In the genomic region with DNA sequence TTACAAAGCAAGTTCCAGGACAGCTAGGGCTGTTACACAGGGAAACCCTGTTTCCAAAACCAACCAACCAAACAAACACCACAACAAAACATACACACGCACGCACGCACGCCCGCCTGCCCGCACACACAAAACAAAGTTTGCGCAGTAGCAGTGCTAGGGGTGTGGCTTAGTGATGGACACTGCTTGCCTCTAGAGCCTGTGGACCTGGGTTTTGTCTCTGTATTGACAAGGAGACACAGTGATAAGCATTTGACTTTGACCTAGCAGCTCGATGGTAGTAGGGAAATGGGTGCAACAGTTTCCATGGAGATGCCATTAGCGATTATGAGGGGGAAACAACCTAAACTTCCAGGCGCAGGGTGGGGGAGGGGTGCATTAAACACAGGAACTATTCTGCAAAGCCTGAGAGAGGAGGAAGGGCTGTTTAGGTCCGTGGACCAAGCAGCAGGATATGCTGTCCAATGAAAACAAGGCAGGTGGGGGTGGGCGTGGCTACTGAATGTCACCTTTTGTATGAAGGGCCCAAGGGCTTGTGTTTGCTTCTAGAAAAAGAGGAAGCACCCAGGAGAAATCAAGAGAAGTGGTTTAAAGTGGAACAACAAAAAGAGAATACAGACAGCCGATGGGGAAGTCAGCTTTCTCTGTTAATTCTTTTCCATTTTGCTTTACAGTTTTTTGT, we compare ENCODE assay signal across 9 mouse cellular contexts. TPM values are rescaled to one million over a fixed set of nuclear protein-coding genes. Genes with fewer than 3 reads are reported as not detected.
DNase-seq lines count a peak whose midpoint lies in the region; ATAC-seq and TF ChIP-seq lines count a peak whose summit lies in the region.
"Had no signal": no experiment of that assay in that cellular context is flagged by ENCODE, and none has a peak within 500 bp of the region (broad histone marks: within the 10 kb centered on the region; RNA-seq: fewer than 3 reads in every experiment).

No protein-coding gene starts in this region.

- 63% methylated on average over 13 of the region's 13 CpGs for WGBS in embryonic facial prominence, embryonic 12.5 days
- WGBS in liver, embryonic 12.5 days (ENCODE audit: insufficient replicate concordance): 20% methylated on average over 13 of the region's 13 CpGs
- WGBS in midbrain, embryonic 10.5 days: 71% methylated on average over 13 of the region's 13 CpGs
- 52% methylated on average over 13 of the region's 13 CpGs for WGBS in heart, embryonic 11.5 days (ENCODE audit: insufficient replicate concordance)

- no peaks in the 10 kb centered on the region for H3K9me3 ChIP-seq in MEL (replicated peaks; ENCODE audit: insufficient read depth, low read length)
- no peaks in the 10 kb centered on the region for H3K9me3 ChIP-seq in embryonic facial prominence, embryonic 12.5 days
- no peaks in the 10 kb centered on the region for H3K9me3 ChIP-seq in liver, embryonic 12.5 days (replicated peaks)
- no peaks in the 10 kb centered on the region for H3K9me3 ChIP-seq in midbrain, embryonic 10.5 days (replicated peaks)
- H3K9me3 ChIP-seq in heart, embryonic 11.5 days (replicated peaks; ENCODE audit: control insufficient read depth, low read length): no peaks in the 10 kb centered on the region
- H3K9me3 ChIP-seq: embryonic facial prominence, embryonic 15.5 days had no signal

- peak overlapping the region; percentile 46 to 67 for H3K4me3 ChIP-seq in MEL (ENCODE audit: control insufficient read depth in 1 of 2, insufficient read depth in 1 of 2, low read depth in 2 of 2, low read length in 2 of 2)
- no peak overlapping the region for H3K4me3 ChIP-seq in embryonic facial prominence, embryonic 12.5 days
- 0 out of 2 replicates have a peak overlapping the region, but pooled peaks have one; percentile 4 for H3K4me3 ChIP-seq in liver, embryonic 12.5 days
- no peak overlapping the region for H3K4me3 ChIP-seq in midbrain, embryonic 10.5 days
- no peak overlapping the region for H3K4me3 ChIP-seq in heart, embryonic 11.5 days (ENCODE audit: low read depth, low read length)
- H3K4me3 ChIP-seq: embryonic facial prominence, embryonic 15.5 days had no signal

- H3K27ac ChIP-seq in MEL (ENCODE audit: control insufficient read depth, low read depth, low read length): peak overlapping the region; percentile 78
- H3K27ac ChIP-seq in embryonic facial prominence, embryonic 12.5 days: no peak overlapping the region
- peak overlapping the region; percentile 59 for H3K27ac ChIP-seq in liver, embryonic 12.5 days
- no peak overlapping the region for H3K27ac ChIP-seq in midbrain, embryonic 10.5 days (replicated peaks)
- no peak overlapping the region for H3K27ac ChIP-seq in heart, embryonic 11.5 days (ENCODE audit: low read depth, low read length)
- H3K27ac ChIP-seq: embryonic facial prominence, embryonic 15.5 days had no signal

- ATAC-seq in embryonic facial prominence, embryonic 12.5 days (ENCODE audit: insufficient number of reproducible peaks, insufficient read depth, low FRiP score, low TSS enrichment): 0 out of 2 replicates have a peak, but pooled peaks have one; percentile 35
- ATAC-seq in liver, embryonic 12.5 days: peak; percentile 71
- ATAC-seq in heart, embryonic 11.5 days (replicated peaks; ENCODE audit: insufficient number of reproducible peaks, low FRiP score, low TSS enrichment): no peak

- peaks cover 0 to 6% of the 10 kb centered on the region in 2 experiments; a peak in 2 of 4 replicates for H3K36me3 ChIP-seq in MEL (ENCODE audit: control insufficient read depth in 1 of 2, insufficient read depth in 2 of 2, low read length in 2 of 2)
- H3K36me3 ChIP-seq in embryonic facial prominence, embryonic 12.5 days: no peaks in the 10 kb centered on the region
- H3K36me3 ChIP-seq in liver, embryonic 12.5 days: no peaks in the 10 kb centered on the region
- H3K36me3 ChIP-seq in midbrain, embryonic 10.5 days: no peaks in the 10 kb centered on the region
- H3K36me3 ChIP-seq in heart, embryonic 11.5 days (ENCODE audit: control insufficient read depth, insufficient read depth, low read length): no peaks in the 10 kb centered on the region
- H3K36me3 ChIP-seq: embryonic facial prominence, embryonic 15.5 days had no signal

- H3K27me3 ChIP-seq in MEL (ENCODE audit: control insufficient read depth in 1 of 2, insufficient read depth in 2 of 2, low read length in 2 of 2): no peaks in the 10 kb centered on the region
- no peaks in the 10 kb centered on the region for H3K27me3 ChIP-seq in embryonic facial prominence, embryonic 12.5 days
- no peaks in the 10 kb centered on the region for H3K27me3 ChIP-seq in liver, embryonic 12.5 days (replicated peaks)
- H3K27me3 ChIP-seq in midbrain, embryonic 10.5 days (ENCODE audit: low read depth, poor library complexity, severe bottlenecking): no peaks in the 10 kb centered on the region
- H3K27me3 ChIP-seq in heart, embryonic 11.5 days (ENCODE audit: control insufficient read depth, insufficient read depth, low read length): no peaks in the 10 kb centered on the region
- H3K27me3 ChIP-seq: embryonic facial prominence, embryonic 15.5 days had no signal

- H3K4me2 ChIP-seq in embryonic facial prominence, embryonic 12.5 days (replicated peaks): no peak overlapping the region
- peak overlapping the region; percentile 49 for H3K4me2 ChIP-seq in liver, embryonic 12.5 days
- no peak overlapping the region for H3K4me2 ChIP-seq in heart, embryonic 11.5 days
- H3K4me2 ChIP-seq: embryonic facial prominence, embryonic 15.5 days had no signal

- peak; percentile 1; the same call in 1 of the 2 replicates for TF ChIP-seq RAD21 in MEL (IDR thresholded peaks at IDR 0.05; ENCODE audit: low read depth, low read length)

- no peak for TF ChIP-seq CTCF in MEL (IDR thresholded peaks at IDR 0.05 in 2 of 3, conservative IDR thresholded peaks at IDR 0.05 in 1 of 3; ENCODE audit: control insufficient read depth in 1 of 3, insufficient read depth in 1 of 3, low read depth in 2 of 3, low read length in 3 of 3, poor library complexity in 1 of 3, severe bottlenecking in 1 of 3)

- peak; percentile 93 for DNase-seq in MEL (ENCODE audit: low read depth, low spot score)
- peak; percentile 72 to 81 for DNase-seq in spleen, postnatal 4 days (ENCODE audit: low spot score in 2 of 2)
- DNase-seq in layer of hippocampus, postnatal 10 days (ENCODE audit: low spot score in 2 of 2): no peak
- no peak for DNase-seq in layer of hippocampus, postnatal 25 days (ENCODE audit: extremely low spot score in 1 of 2, low spot score in 1 of 2)
- no peak for DNase-seq in midbrain, embryonic 10.5 days (ENCODE audit: low spot score)

- H3K79me2 ChIP-seq in MEL (ENCODE audit: control insufficient read depth, insufficient read depth, low read length, poor library complexity): no peaks in the 10 kb centered on the region; the same call in 1 of the 2 replicates

- peak in 1 of 2 experiments; percentile 70; a peak in 3 of 4 replicates for TF ChIP-seq EP300 in MEL (IDR thresholded peaks at IDR 0.05; ENCODE audit: low read depth in 1 of 2, low read length in 2 of 2)

- H3K9ac ChIP-seq in MEL (ENCODE audit: control insufficient read depth, low read depth, low read length, poor library complexity, severe bottlenecking): peak overlapping the region; percentile 62
- no peak overlapping the region for H3K9ac ChIP-seq in embryonic facial prominence, embryonic 12.5 days
- no peak overlapping the region for H3K9ac ChIP-seq in liver, embryonic 12.5 days
- no peak overlapping the region for H3K9ac ChIP-seq in heart, embryonic 11.5 days (ENCODE audit: low read depth, low read length)
- H3K9ac ChIP-seq: embryonic facial prominence, embryonic 15.5 days had no signal

- no peak for TF ChIP-seq POLR2A in MEL (IDR thresholded peaks at IDR 0.05; ENCODE audit: control insufficient read depth in 1 of 2, insufficient read depth in 1 of 2, low read depth in 1 of 2, low read length in 2 of 2, poor library complexity in 1 of 2)

- peaks cover 0 to 15% of the 10 kb centered on the region in 2 experiments; a peak in 2 of 4 replicates for H3K4me1 ChIP-seq in MEL (ENCODE audit: control insufficient read depth in 1 of 2, insufficient read depth in 2 of 2, low read length in 2 of 2)
- H3K4me1 ChIP-seq in embryonic facial prominence, embryonic 12.5 days: peaks cover 8% of the 10 kb centered on the region; the same call in 1 of the 2 replicates
- H3K4me1 ChIP-seq in liver, embryonic 12.5 days: peaks cover 28% of the 10 kb centered on the region
- peaks cover 12% of the 10 kb centered on the region for H3K4me1 ChIP-seq in midbrain, embryonic 10.5 days
- peaks cover 6% of the 10 kb centered on the region; the same call in 1 of the 2 replicates for H3K4me1 ChIP-seq in heart, embryonic 11.5 days (ENCODE audit: control insufficient read depth, insufficient read depth, low read length)
- H3K4me1 ChIP-seq: embryonic facial prominence, embryonic 15.5 days had no signal

TF ChIP-seq in MEL, 35 proteins besides CTCF, POLR2A, EP300 and RAD21 (continues in another document):
- TF ChIP-seq TCF12 (IDR thresholded peaks at IDR 0.05; ENCODE audit: low read depth, low read length) (peak; percentile 31; the same call in 1 of the 2 replicates), CHD2 (IDR thresholded peaks at IDR 0.05; ENCODE audit: low read length) (peak; percentile 56), GATA1 (IDR thresholded peaks at IDR 0.05; ENCODE audit: low read depth, low read length) (no peak; the same call in 1 of the 2 replicates), HCFC1 (IDR thresholded peaks at IDR 0.05; ENCODE audit: low read depth, low read length) (peak; percentile 41; the same call in 1 of the 2 replicates), SIN3A (IDR thresholded peaks at IDR 0.05; ENCODE audit: low read length) (peak; percentile 71; the same call in 1 of the 2 replicates), TAL1 (IDR thresholded peaks at IDR 0.05; ENCODE audit: low read length) (no peak), MYC (IDR thresholded peaks at IDR 0.05; ENCODE audit: low read depth, low read length) (0 out of 2 replicates have a peak, but pooled peaks have one; percentile 66), NELFE (IDR thresholded peaks at IDR 0.05; ENCODE audit: low read depth, low read length) (0 out of 2 replicates have a peak, but pooled peaks have one; percentile 3), TBP (IDR thresholded peaks at IDR 0.05; ENCODE audit: low read depth, low read length) (0 out of 2 replicates have a peak, but pooled peaks have one; percentile 52), CHD1 (IDR thresholded peaks at IDR 0.05; ENCODE audit: low read depth, low read length) (no peak; the same call in 1 of the 2 replicates)

RNA-seq across cellular contexts. Expression of gene Zmynd8, which starts 23.4 kb away (rescaled TPM):
- 30.3 and 37.3 TPM in 2 replicates for total RNA-seq in MEL (2012; rRNA removed)
- 10 to 100 TPM; 41.6 to 89.2 TPM for polyA plus RNA-seq in MEL (2012; ENCODE audit: insufficient read depth in 1 of 2, insufficient read length in 2 of 2, low read depth in 1 of 2, low replicate concordance in 2 of 2, missing spikeins in 1 of 2)
- 58.9 and 64.2 TPM in 2 replicates for polyA plus RNA-seq in embryonic facial prominence, embryonic 12.5 days (2016; fragmentation: Nextera tagmentation; extraction: Ambion mirVana)
- 35.7 and 38.5 TPM in 2 replicates for polyA plus RNA-seq in liver, embryonic 12.5 days (2016; fragmentation: Nextera tagmentation; extraction: Ambion mirVana)
- total RNA-seq in layer of hippocampus, postnatal 10 days (2021): 100 to 1,000 TPM; 112 to 116 TPM
- 100 to 1,000 TPM; 140 to 173 TPM for total RNA-seq in layer of hippocampus, postnatal 25 days (2021)
- polyA plus RNA-seq in midbrain, embryonic 10.5 days (2016; fragmentation: Nextera tagmentation; extraction: Ambion mirVana): 61.4 and 63.3 TPM in 2 replicates
- 39.6 and 47.6 TPM in 2 replicates for polyA plus RNA-seq in heart, embryonic 11.5 days (2014; fragmentation: Nextera tagmentation; extraction: Ambion mirVana)

Comparison
In these comparisons a context has a peak if more than half of its experiments do, and no peak if none do; other contexts are left out.
1. DNase-seq: peak in MEL (single experiment) and spleen, postnatal 4 days (2 of 2); none in layer of hippocampus, postnatal 10 days (0 of 2), layer of hippocampus, postnatal 25 days (0 of 2) and midbrain, embryonic 10.5 days (single experiment).
2. H3K27ac ChIP-seq: peak in MEL (single experiment) and liver, embryonic 12.5 days (single experiment); none in embryonic facial prominence, embryonic 12.5 days (single experiment), midbrain, embryonic 10.5 days (single experiment) and heart, embryonic 11.5 days (single experiment).
3. H3K4me3 ChIP-seq: peak in MEL (2 of 2) and liver, embryonic 12.5 days (single experiment); none in embryonic facial prominence, embryonic 12.5 days (single experiment), midbrain, embryonic 10.5 days (single experiment) and heart, embryonic 11.5 days (single experiment).